Mouse (Mus musculus) spleen, adult 2 months (tissue): ENCODE data around the gene Slc15a3. TPM values are rescaled to one million over a fixed set of nuclear protein-coding genes. Genes with fewer than 3 reads are reported as not detected.

Experiments
- DNase-seq, 2 experiments: peaks; one replicate each; pipeline versions ENCODE4 v3.0.0 to v3.0.0-alpha.2; 2012 to 2021; ENCODE audit warnings: low spot score in 2 of 2, low read depth in 1 of 2
- H3K27ac ChIP-seq: fragments of 200-500 bp; 2 replicates; pipeline ENCODE4 v1.5.1; 2012; ENCODE audit warnings: low read length, inconsistent platforms; ENCODE audit not compliant: insufficient read depth
- H3K27me3 ChIP-seq: fragments of 200-500 bp; 2 replicates; pipeline ENCODE4 v1.6.1; 2012; ENCODE audit warnings: mild to moderate bottlenecking, moderate library complexity, low read length, inconsistent platforms; ENCODE audit not compliant: control insufficient read depth, insufficient read depth
- H3K36me3 ChIP-seq: fragments of 200-500 bp; 2 replicates; pipeline ENCODE4 v1.6.1; 2012; ENCODE audit warnings: mild to moderate bottlenecking, low read length, inconsistent platforms; ENCODE audit not compliant: control insufficient read depth, insufficient read depth
- H3K4me1 ChIP-seq: fragments of 200-500 bp; 2 replicates; pipeline ENCODE4 v1.6.1; 2011; ENCODE audit warnings: inconsistent platforms; ENCODE audit not compliant: control insufficient read depth, insufficient read depth, insufficient read length
- H3K4me3 ChIP-seq: fragments of 200-500 bp; 2 replicates; pipeline ENCODE4 v1.5.1; 2011; ENCODE audit warnings: mild to moderate bottlenecking, inconsistent platforms; ENCODE audit not compliant: insufficient read depth, insufficient read length; ENCODE audit errors: extremely low read depth
- CTCF ChIP-seq: fragments of 200-500 bp; IDR thresholded peaks from 2 replicates; pipeline ENCODE4 v1.5.1; 2011; ENCODE audit warnings: mild to moderate bottlenecking, inconsistent platforms; ENCODE audit not compliant: insufficient read depth, insufficient read length, insufficient replicate concordance; ENCODE audit errors: extremely low read depth
- POLR2A ChIP-seq: fragments of 200-500 bp; IDR thresholded peaks from 2 replicates; pipeline ENCODE4 v1.6.1; 2011; ENCODE audit warnings: low read depth, low read length, inconsistent platforms
- WGBS: fragments of 180-500 bp; shearing (Covaris S2); methylation state at CpG from one replicate; pipeline ENCODE4 v1.1.7; 2018; 5-methylcytosine and 5-hydroxymethylcytosine counted together
- polyA plus RNA-seq: library from polyadenylated mRNA; depleted of rRNA; stranded (reverse); fragments of >200 nt; gene quantifications from 2 replicates; pipeline ENCODE4 v1.2.3, GENCODE M21; 2012

The Slc15a3 gene
- polyA plus RNA-seq, 1 experiment, result 39.7 TPM

DNA sequence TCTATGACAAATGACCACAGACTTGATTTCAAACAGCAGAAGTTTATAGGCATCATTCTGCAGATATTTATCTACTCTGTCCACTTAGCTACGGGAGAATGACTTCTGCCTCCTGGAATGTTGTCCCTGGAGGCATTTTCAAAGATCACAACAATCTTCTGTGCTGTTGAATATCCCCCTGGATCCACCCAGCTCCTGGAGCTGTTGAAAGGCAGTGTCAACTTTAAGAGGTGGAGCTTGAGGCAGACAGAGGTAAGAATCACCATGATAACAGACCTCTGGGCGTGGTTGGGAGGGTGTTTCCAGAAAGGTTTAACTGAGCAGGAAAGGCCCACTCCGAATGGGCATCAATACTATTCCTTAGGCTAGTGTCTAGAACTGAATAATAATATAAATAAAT lies 3.9 kb upstream of the Slc15a3 start:
- DNase-seq, result no peak
- H3K27me3 ChIP-seq, result no peaks in the 10 kb centered on the region

GRCm38 (mm10) chr19:10841721-10842626 lies 2.4 kb downstream of the Slc15a3 start:
- TF ChIP-seq CTCF, result no peak
- no peak for TF ChIP-seq POLR2A
- WGBS, result 17% methylated on average over 16 of the region's 16 CpGs
- no peaks in the 10 kb centered on the region for H3K36me3 ChIP-seq
- no peaks in the 10 kb centered on the region for H3K27me3 ChIP-seq
- H3K27ac ChIP-seq, result peak overlapping the region; percentile 82
- DNase-seq, result peak; percentile 62 to 75
- peaks cover 36% of the 10 kb centered on the region for H3K4me1 ChIP-seq
- peak overlapping the region; percentile 52; the same call in 1 of the 2 replicates for H3K4me3 ChIP-seq

More for the DNA sequence above, 3.9 kb upstream of the Slc15a3 start:
- no peaks in the 10 kb centered on the region for H3K36me3 ChIP-seq
- TF ChIP-seq POLR2A (no peak), CTCF (no peak)
- no peak overlapping the region for H3K27ac ChIP-seq
- H3K4me3 ChIP-seq, result no peak overlapping the region
- 90% methylated on average over 3 of the region's 3 CpGs for WGBS
- peaks cover 7% of the 10 kb centered on the region; the same call in 1 of the 2 replicates for H3K4me1 ChIP-seq

GRCm38 (mm10) chr19:10842914-10843313 lies 3.4 kb downstream of the Slc15a3 start:
- Histone ChIP-seq H3K4me1 (peaks cover 36% of the 10 kb centered on the region), H3K36me3 (no peaks in the 10 kb centered on the region), H3K27me3 (no peaks in the 10 kb centered on the region), H3K4me3 (peak overlapping the region; percentile 52), H3K27ac (peak overlapping the region; percentile 59)
- peak in 1 of 2 experiments; percentile 56 for DNase-seq
- no peak for TF ChIP-seq CTCF
- TF ChIP-seq POLR2A, result no peak
- 17% methylated on average over 24 of the region's 24 CpGs for WGBS

DNA sequence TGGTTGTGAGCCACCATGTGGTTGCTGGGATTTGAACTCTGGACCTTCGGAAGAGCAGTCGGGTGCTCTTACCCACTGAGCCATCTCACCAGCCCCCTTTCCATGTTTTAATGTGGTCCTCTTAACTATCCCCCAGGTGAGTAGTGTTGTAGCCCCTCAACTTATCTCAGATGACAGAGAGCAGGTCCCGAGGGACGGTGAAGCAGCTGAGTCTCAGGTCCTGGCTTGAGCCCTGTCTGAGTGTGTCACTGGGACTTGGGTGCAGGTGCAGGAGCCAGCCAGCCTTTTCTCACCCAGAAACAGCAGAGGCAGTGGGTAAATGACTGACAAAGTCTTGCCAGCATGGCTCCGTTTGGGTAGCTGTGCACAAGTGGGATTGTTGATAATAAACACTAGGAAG lies 4.7 kb downstream of the Slc15a3 start:
- Histone ChIP-seq H3K27me3 (no peaks in the 10 kb centered on the region), H3K4me1 (peaks cover 36% of the 10 kb centered on the region), H3K36me3 (no peaks in the 10 kb centered on the region; the same call in 1 of the 2 replicates), H3K27ac (no peak overlapping the region), H3K4me3 (no peak overlapping the region)
- WGBS, result 59% methylated on average over 5 of the region's 5 CpGs
- no peak for TF ChIP-seq CTCF
- TF ChIP-seq POLR2A, result no peak
- DNase-seq, result no peak

GRCm38 (mm10) chr19:10845454-10845853 lies 5.9 kb downstream of the Slc15a3 start:
- no peaks in the 10 kb centered on the region for H3K27me3 ChIP-seq
- no peak for TF ChIP-seq POLR2A
- no peak for TF ChIP-seq CTCF
- H3K4me3 ChIP-seq, result no peak overlapping the region
- H3K4me1 ChIP-seq, result peaks cover 30% of the 10 kb centered on the region
- WGBS, result 50% methylated on average over 3 of the region's 3 CpGs
- H3K36me3 ChIP-seq, result no peaks in the 10 kb centered on the region; the same call in 1 of the 2 replicates
- H3K27ac ChIP-seq, result no peak overlapping the region
- peak in 1 of 2 experiments; percentile 39 for DNase-seq

- DNase-seq, result no peak
- Histone ChIP-seq H3K27ac (no peak overlapping the region), H3K4me1 (peaks cover 30% of the 10 kb centered on the region), H3K36me3 (no peaks in the 10 kb centered on the region; the same call in 1 of the 2 replicates), H3K4me3 (no peak overlapping the region), H3K27me3 (no peaks in the 10 kb centered on the region)
- WGBS, result 89% methylated on average over 7 of the region's 7 CpGs
- no peak for TF ChIP-seq CTCF
- TF ChIP-seq POLR2A, result no peak
Observed at GRCm38 (mm10) chr19:10846150-10846549, 6.6 kb downstream of the Slc15a3 start.
